Mouse (Mus musculus) forebrain, embryonic 15.5 days (tissue): ENCODE data around the gene Cdc25b. TPM values are rescaled to one million over a fixed set of nuclear protein-coding genes. Genes with fewer than 3 reads are reported as not detected.

ENCODE experiments used
- ATAC-seq: fragments of 200-750 bp; cut with Nextera tagmentation; replicated peaks from 2 replicates; pipeline ENCODE4 v1.8.0; 2017; ENCODE audit warnings: mild to moderate bottlenecking, moderate TSS enrichment, moderate library complexity
- H3K27ac ChIP-seq: fragments of 300-500 bp; sonication (generic); replicated peaks from 2 replicates; pipeline ENCODE4 v1.5.1; 2015; ENCODE audit warnings: mild to moderate bottlenecking, inconsistent platforms
- H3K27me3 ChIP-seq: fragments of 300-500 bp; sonication (generic); 2 replicates; pipeline ENCODE4 v1.6.1; 2015; ENCODE audit warnings: inconsistent platforms
- H3K36me3 ChIP-seq: fragments of 300-500 bp; sonication (generic); 2 replicates; pipeline ENCODE4 v1.6.1; 2015; ENCODE audit warnings: mild to moderate bottlenecking, inconsistent platforms
- H3K4me1 ChIP-seq: fragments of 300-500 bp; sonication (generic); 2 replicates; pipeline ENCODE4 v1.6.1; 2015; ENCODE audit warnings: inconsistent platforms
- H3K4me2 ChIP-seq: fragments of 300-500 bp; sonication (generic); replicated peaks from 2 replicates; pipeline ENCODE4 v1.6.1; 2015; ENCODE audit warnings: mild to moderate bottlenecking, inconsistent platforms
- H3K4me3 ChIP-seq: fragments of 300-500 bp; sonication (generic); 2 replicates; pipeline ENCODE4 v1.5.1; 2015; ENCODE audit warnings: mild to moderate bottlenecking, inconsistent platforms
- H3K9ac ChIP-seq: fragments of 300-500 bp; sonication (generic); replicated peaks from 2 replicates; pipeline ENCODE4 v1.6.1; 2015; ENCODE audit warnings: mild to moderate bottlenecking, inconsistent platforms
- H3K9me3 ChIP-seq: fragments of 300-500 bp; sonication (generic); 2 replicates; pipeline ENCODE4 v1.6.1; 2016; ENCODE audit warnings: inconsistent platforms
- WGBS: fragments of 180-500 bp; shearing (Covaris S2); methylation state at CpG from one replicate; pipeline ENCODE4 v1.1.7; 2015; ENCODE audit warnings: mixed read lengths; 5-methylcytosine and 5-hydroxymethylcytosine counted together
- polyA plus RNA-seq: library from polyadenylated mRNA; unstranded; fragments of >200 nt; fragmentation: Nextera tagmentation; extraction: Ambion mirVana; gene quantifications from 2 replicates; pipeline ENCODE4 v1.2.1, GENCODE M21; 2015

The Cdc25b gene
- polyA plus RNA-seq, 1 experiment from 2014 or later = 36.4 TPM

- H3K4me3 ChIP-seq = no peak overlapping the region
- no peak overlapping the region for H3K27ac ChIP-seq
- ATAC-seq = no peak
- no peaks in the 10 kb centered on the region for H3K9me3 ChIP-seq
- no peak overlapping the region for H3K9ac ChIP-seq
- WGBS = 89% methylated on average over 2 of the region's 2 CpGs
- no peaks in the 10 kb centered on the region for H3K36me3 ChIP-seq
- no peaks in the 10 kb centered on the region for H3K27me3 ChIP-seq
- no peak overlapping the region for H3K4me2 ChIP-seq
- H3K4me1 ChIP-seq = peaks cover 4% of the 10 kb centered on the region; the same call in 1 of the 2 replicates
Measured at GRCm38 (mm10) chr2:131166172-131166571, 20.6 kb upstream of the Cdc25b start.

- 86% methylated on average over 6 of the region's 6 CpGs for WGBS
- no peak for ATAC-seq
- no peaks in the 10 kb centered on the region for H3K36me3 ChIP-seq
- no peak overlapping the region for H3K27ac ChIP-seq
- H3K9ac ChIP-seq = no peak overlapping the region
- peaks cover 4% of the 10 kb centered on the region for H3K27me3 ChIP-seq
- no peaks in the 10 kb centered on the region for H3K9me3 ChIP-seq
- H3K4me1 ChIP-seq = 0 out of 2 replicates have a peak, but pooled peaks cover 4% of the 10 kb centered on the region
- H3K4me2 ChIP-seq = no peak overlapping the region
- no peak overlapping the region for H3K4me3 ChIP-seq
Measured at GRCm38 (mm10) chr2:131167984-131168383, 18.8 kb upstream of the Cdc25b start.

DNA sequence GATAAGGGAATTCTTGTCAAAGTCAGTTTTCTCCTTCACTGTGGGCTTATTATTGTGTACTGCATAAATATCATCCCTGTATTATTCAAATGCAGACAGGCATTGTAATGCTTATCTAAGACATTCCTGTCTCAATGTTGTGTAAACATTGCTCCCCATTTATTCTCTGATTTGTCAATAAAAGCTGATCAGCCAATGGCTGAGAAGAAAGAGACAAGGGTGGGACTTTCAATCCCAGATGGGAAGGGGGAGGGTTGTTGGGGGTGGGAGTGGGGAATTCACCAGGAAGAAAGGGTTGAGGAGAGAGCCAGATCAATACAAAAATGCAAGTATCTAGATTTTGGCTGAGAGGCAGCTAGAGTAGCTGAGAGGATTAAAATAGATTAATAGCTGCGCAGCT is 17.8 kb upstream of the Cdc25b start:
- peaks cover 10% of the 10 kb centered on the region for H3K4me1 ChIP-seq
- 0 out of 2 replicates have a peak, but pooled peaks have one; percentile 11 for ATAC-seq
- no peak overlapping the region for H3K4me3 ChIP-seq
- H3K27me3 ChIP-seq = peaks cover 4% of the 10 kb centered on the region
- no peak overlapping the region for H3K4me2 ChIP-seq
- H3K36me3 ChIP-seq = no peaks in the 10 kb centered on the region
- no peaks in the 10 kb centered on the region for H3K9me3 ChIP-seq
- 53% methylated on average over 1 of the region's 1 CpGs for WGBS
- no peak overlapping the region for H3K9ac ChIP-seq
- H3K27ac ChIP-seq = no peak overlapping the region

- Histone ChIP-seq H3K36me3 (no peaks in the 10 kb centered on the region), H3K9ac (no peak overlapping the region), H3K4me3 (no peak overlapping the region), H3K27me3 (peaks cover 4% of the 10 kb centered on the region), H3K4me1 (peaks cover 26% of the 10 kb centered on the region), H3K4me2 (no peak overlapping the region), H3K9me3 (no peaks in the 10 kb centered on the region), H3K27ac (no peak overlapping the region)
- ATAC-seq = no peak
- WGBS = 23% methylated on average over 9 of the region's 9 CpGs
Measured at GRCm38 (mm10) chr2:131170936-131171335, 15.8 kb upstream of the Cdc25b start.

DNA sequence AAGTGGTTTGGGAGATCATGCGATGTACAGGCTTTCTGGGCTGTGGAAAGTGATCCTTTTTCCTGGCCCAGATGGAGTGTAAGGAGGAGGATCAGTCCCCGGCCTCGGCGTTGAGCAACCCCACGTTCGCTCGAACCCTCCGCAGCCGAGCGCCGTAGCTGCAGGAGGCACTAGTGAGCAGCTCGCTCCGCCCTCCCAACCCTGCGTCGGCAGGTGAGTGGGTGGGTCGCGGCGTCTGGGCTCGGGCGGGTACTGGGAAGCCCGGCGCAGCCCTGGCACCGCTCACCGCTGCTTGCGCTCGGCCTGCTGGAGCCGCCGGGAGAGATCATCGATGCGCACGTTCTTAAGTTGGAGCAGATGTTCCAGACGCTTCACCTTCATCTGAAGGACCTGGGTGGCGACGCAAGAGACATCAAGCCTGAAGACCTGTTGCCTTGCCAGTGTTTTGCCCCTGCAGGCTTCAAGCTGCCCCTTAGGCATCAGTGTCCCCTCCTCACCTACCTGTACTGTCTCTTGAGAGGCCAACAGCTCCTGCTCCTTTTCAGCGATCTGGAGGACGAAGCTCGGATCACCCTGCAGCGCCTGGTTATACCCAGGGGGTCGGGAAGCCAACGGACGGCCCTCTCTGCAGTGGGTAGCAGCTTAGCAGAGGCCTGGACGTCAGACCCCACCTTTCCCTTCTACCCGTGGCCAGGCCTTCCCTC is 15.2 kb upstream of the Cdc25b start:
- H3K36me3 ChIP-seq = no peaks in the 10 kb centered on the region
- no peak for ATAC-seq
- no peaks in the 10 kb centered on the region for H3K9me3 ChIP-seq
- peaks cover 4% of the 10 kb centered on the region for H3K27me3 ChIP-seq
- H3K4me1 ChIP-seq = peaks cover 32% of the 10 kb centered on the region
- H3K4me2 ChIP-seq = no peak overlapping the region
- no peak overlapping the region for H3K27ac ChIP-seq
- H3K4me3 ChIP-seq = no peak overlapping the region
- H3K9ac ChIP-seq = no peak overlapping the region
- WGBS = 10% methylated on average over 43 of the region's 43 CpGs

DNA sequence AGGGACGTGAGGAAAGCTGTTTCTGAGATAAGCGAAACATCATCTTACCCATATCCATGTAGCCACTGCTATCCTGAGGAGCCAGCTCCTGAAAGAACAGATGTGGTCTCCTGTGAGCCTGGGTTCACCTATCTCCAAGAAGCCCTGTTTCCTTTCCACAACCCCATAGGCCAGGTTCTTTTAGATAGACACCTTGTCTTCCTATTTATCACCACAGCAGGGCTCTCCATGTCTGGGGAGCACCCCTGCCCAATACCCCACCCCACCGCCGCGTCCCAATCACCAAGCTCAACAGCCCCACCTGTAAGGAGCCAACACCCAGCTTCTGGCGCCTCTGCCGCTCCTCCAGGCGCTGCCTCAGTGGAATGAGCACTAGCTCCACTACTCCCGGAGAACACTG is 14.4 kb upstream of the Cdc25b start:
- peaks cover 4% of the 10 kb centered on the region for H3K27me3 ChIP-seq
- no peak for ATAC-seq
- H3K4me3 ChIP-seq = no peak overlapping the region
- 46% methylated on average over 9 of the region's 9 CpGs for WGBS
- no peaks in the 10 kb centered on the region for H3K36me3 ChIP-seq
- no peak overlapping the region for H3K9ac ChIP-seq
- no peak overlapping the region for H3K27ac ChIP-seq
- peaks cover 40% of the 10 kb centered on the region for H3K4me1 ChIP-seq
- no peaks in the 10 kb centered on the region for H3K9me3 ChIP-seq
- no peak overlapping the region for H3K4me2 ChIP-seq

DNA sequence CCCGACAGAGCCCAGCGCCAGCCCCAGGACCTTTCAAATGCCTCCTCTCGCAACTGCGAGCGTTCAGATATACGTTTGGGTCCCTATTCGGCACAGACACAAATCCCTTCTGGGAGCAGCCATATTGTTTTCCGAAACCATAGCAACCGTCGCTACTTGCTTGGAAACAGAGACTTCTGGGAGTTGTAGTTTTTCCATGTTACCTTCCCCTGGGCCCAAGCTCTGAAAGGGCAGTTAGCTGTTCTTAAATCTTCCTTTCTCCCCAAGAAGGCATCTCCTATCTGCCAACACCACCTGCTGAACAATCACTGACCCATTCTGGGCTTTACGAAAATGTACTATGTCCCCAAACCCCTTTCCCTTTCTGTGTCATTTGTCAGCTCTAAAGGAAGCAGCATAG is 12.0 kb upstream of the Cdc25b start:
- H3K9ac ChIP-seq = no peak overlapping the region; the same call in 1 of the 2 replicates
- peak; percentile 65 for ATAC-seq
- no peaks in the 10 kb centered on the region for H3K36me3 ChIP-seq
- no peak overlapping the region for H3K27ac ChIP-seq
- H3K4me3 ChIP-seq = peak overlapping the region; percentile 42
- H3K9me3 ChIP-seq = no peaks in the 10 kb centered on the region
- H3K4me2 ChIP-seq = peak overlapping the region; percentile 70
- peaks cover 4% of the 10 kb centered on the region for H3K27me3 ChIP-seq
- 6% methylated on average over 11 of the region's 11 CpGs for whole genome bisulfite sequencing
- H3K4me1 ChIP-seq = peaks cover 54% of the 10 kb centered on the region

- Histone ChIP-seq H3K36me3 (no peaks in the 10 kb centered on the region), H3K27ac (no peak overlapping the region), H3K27me3 (peaks cover 4% of the 10 kb centered on the region), H3K4me2 (no peak overlapping the region), H3K4me1 (peaks cover 53% of the 10 kb centered on the region), H3K9me3 (no peaks in the 10 kb centered on the region), H3K9ac (no peak overlapping the region), H3K4me3 (no peak overlapping the region)
- no peak for ATAC-seq
- WGBS = 72% methylated on average over 3 of the region's 3 CpGs
Measured at GRCm38 (mm10) chr2:131175286-131175944, 11.3 kb upstream of the Cdc25b start.

GRCm38 (mm10) chr2:131175945-131176309 is 10.8 kb upstream of the Cdc25b start:
- Histone ChIP-seq H3K36me3 (no peaks in the 10 kb centered on the region), H3K27me3 (peaks cover 4% of the 10 kb centered on the region), H3K4me3 (no peak overlapping the region), H3K4me1 (peaks cover 53% of the 10 kb centered on the region), H3K27ac (no peak overlapping the region), H3K9ac (no peak overlapping the region), H3K4me2 (no peak overlapping the region), H3K9me3 (no peaks in the 10 kb centered on the region)
- 84% methylated on average over 1 of the region's 1 CpGs for WGBS
- ATAC-seq = no peak

DNA sequence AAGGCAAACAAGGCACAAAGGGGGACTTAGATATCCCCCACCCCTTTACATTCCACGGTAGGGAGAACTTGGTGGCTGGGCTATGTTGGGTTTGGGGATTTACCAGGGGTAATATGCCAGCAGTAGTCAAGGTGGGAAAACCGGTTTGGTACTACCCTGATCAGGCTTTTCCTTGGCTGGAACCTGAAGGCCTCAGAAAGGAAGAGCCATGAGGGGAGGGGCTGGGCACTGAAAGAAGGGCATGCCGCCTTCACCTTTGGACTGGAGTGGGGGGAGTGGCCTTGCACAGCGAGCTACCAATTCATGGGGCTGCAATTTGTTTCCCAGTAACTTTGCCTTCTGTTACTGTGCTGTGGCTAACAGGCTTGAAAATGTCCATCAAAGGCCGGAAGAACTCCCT is 10.3 kb upstream of the Cdc25b start:
- H3K9ac ChIP-seq = no peak overlapping the region
- 60% methylated on average over 5 of the region's 5 CpGs for WGBS
- H3K27me3 ChIP-seq = peaks cover 4% of the 10 kb centered on the region
- H3K4me2 ChIP-seq = peak overlapping the region; percentile 97; the same call in 1 of the 2 replicates
- no peaks in the 10 kb centered on the region for H3K9me3 ChIP-seq
- H3K27ac ChIP-seq = no peak overlapping the region
- H3K4me1 ChIP-seq = peaks cover 53% of the 10 kb centered on the region
- no peak overlapping the region for H3K4me3 ChIP-seq
- no peaks in the 10 kb centered on the region for H3K36me3 ChIP-seq
- ATAC-seq = no peak

DNA sequence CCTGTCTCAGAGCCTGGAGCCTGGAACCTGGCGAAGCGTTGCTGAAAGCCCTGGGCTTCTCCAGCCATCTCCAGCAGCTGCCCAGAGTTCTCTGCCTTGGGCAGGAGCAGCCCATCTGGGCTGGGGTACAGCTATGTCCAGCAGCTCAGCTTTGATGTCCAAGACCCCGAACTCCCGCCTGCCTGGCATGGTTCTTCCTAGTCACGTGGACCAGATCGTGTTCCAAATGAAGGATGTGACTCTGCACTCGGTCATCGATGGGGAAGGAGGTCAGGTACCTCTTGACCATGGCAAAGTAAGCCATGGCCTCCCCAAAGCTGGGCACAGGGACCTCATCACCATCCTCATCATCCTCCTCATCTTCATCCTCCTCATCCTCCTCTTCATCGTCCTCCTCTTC is 8.8 kb upstream of the Cdc25b start:
- Histone ChIP-seq H3K27me3 (no peaks in the 10 kb centered on the region), H3K4me1 (peaks cover 53% of the 10 kb centered on the region), H3K27ac (no peak overlapping the region), H3K36me3 (no peaks in the 10 kb centered on the region), H3K9ac (peak overlapping the region; percentile 90), H3K4me2 (peak overlapping the region; percentile 97), H3K9me3 (no peaks in the 10 kb centered on the region), H3K4me3 (peak overlapping the region; percentile 89)
- 81% methylated on average over 9 of the region's 9 CpGs for WGBS
- no peak for ATAC-seq

DNA sequence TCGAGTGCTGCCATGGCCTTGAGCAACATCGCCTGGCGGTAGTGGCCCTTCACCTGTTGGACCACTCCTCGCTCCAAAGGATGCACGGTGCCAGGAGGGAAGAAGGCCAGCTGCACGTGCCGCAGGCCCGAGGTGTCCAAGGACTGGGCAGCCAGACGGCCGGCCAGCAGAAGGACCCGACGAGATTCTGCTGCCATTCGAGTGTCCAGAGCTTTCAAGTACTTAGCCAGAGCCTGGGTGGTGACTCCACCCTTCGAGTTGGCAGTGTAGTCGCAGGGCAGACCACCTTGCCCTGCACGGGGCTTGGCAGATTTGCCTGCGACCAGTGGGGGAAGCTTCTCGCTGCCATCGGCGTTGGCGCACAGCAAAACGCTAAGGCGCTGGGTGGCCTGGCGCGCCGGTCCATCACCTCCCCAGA is 7.9 kb upstream of the Cdc25b start:
- peak overlapping the region; percentile 95 for H3K27ac ChIP-seq
- H3K9ac ChIP-seq = peak overlapping the region; percentile 90
- 15% methylated on average over 26 of the region's 26 CpGs for WGBS
- no peaks in the 10 kb centered on the region for H3K36me3 ChIP-seq
- H3K27me3 ChIP-seq = no peaks in the 10 kb centered on the region
- peak overlapping the region; percentile 89 for H3K4me3 ChIP-seq
- no peaks in the 10 kb centered on the region for H3K9me3 ChIP-seq
- peak overlapping the region; percentile 97 for H3K4me2 ChIP-seq
- peaks cover 48% of the 10 kb centered on the region for H3K4me1 ChIP-seq
- ATAC-seq = no peak
